Mouse (Mus musculus) brain, embryonic 18.5 days (tissue): ENCODE measurements around the gene Psg26.
"Not testable (repeated sequence)": the region's sequence is repeated elsewhere in the genome, so short reads cannot be mapped to it uniquely, and the experiment has no call there.

Experiments used
- DNase-seq: peaks from one replicate; pipeline ENCODE4 v3.0.0-alpha.2; 2012; ENCODE audit warnings: low read depth, low spot score

Gene Psg26

GRCm38 (mm10) chr7:18484077-18484476, at the start of gene Psg26:
Psg26 (minus strand) TSS chr7:18484177.
- DNase-seq: no peak

GRCm38 (mm10) chr7:18533420-18533819, 49.4 kb upstream of the Psg26 start:
- DNase-seq: no peak

- DNase-seq: no peak
Observed at GRCm38 (mm10) chr7:18532169-18532568, 48.2 kb upstream of the Psg26 start, which contains the start of gene Psg25. Psg25 (minus strand) TSS chr7:18532269.

- DNase-seq: no peak
Observed at GRCm38 (mm10) chr7:18524668-18525067, 40.7 kb upstream of the Psg26 start.

- DNase-seq: not testable (repeated sequence)
Observed at GRCm38 (mm10) chr7:18512848-18513247, 28.9 kb upstream of the Psg26 start.

GRCm38 (mm10) chr7:18512417-18512816, 28.4 kb upstream of the Psg26 start:
- not testable (repeated sequence) for DNase-seq

GRCm38 (mm10) chr7:18511479-18511878, 27.5 kb upstream of the Psg26 start:
- DNase-seq: no peak

- not testable (repeated sequence) for DNase-seq
Observed at GRCm38 (mm10) chr7:18431941-18432340, 52.0 kb downstream of the Psg26 start, which contains the start of gene Psg28. Psg28 (minus strand) TSS chr7:18432041.
